Mouse (Mus musculus) cerebellum, adult (tissue): ENCODE data around the gene Ermap.

Source experiments
- ATAC-seq: cut with Nextera tagmentation; 2 replicates; pipeline ENCODE4 v1.9.2; 2017; ENCODE audit warnings: mild to moderate bottlenecking, moderate library complexity, mixed read lengths; ENCODE audit not compliant: insufficient number of reproducible peaks, low FRiP score, low TSS enrichment

Gene Ermap

GRCm38 (mm10) chr4:119140126-119140525 lies 49.7 kb downstream of the Ermap start:
- no peak for ATAC-seq

- no peak for ATAC-seq
Measured at GRCm38 (mm10) chr4:119138776-119139175, 51.0 kb downstream of the Ermap start.

- ATAC-seq, result peak; percentile 84
Measured at GRCm38 (mm10) chr4:119138171-119138570, 51.6 kb downstream of the Ermap start.

- ATAC-seq, result no peak
Measured at GRCm38 (mm10) chr4:119137313-119137712, 52.5 kb downstream of the Ermap start.

- ATAC-seq, result no peak
Measured at GRCm38 (mm10) chr4:119133860-119134259, 56.0 kb downstream of the Ermap start.

- ATAC-seq, result no peak
Measured at GRCm38 (mm10) chr4:119133306-119133705, 56.5 kb downstream of the Ermap start.

- no peak for ATAC-seq
Measured at GRCm38 (mm10) chr4:119131189-119131910, 58.5 kb downstream of the Ermap start.

GRCm38 (mm10) chr4:119129096-119129495 lies 60.7 kb downstream of the Ermap start:
- no peak for ATAC-seq

GRCm38 (mm10) chr4:119128547-119128946 lies 61.3 kb downstream of the Ermap start:
- no peak for ATAC-seq

- ATAC-seq, result no peak
Measured at GRCm38 (mm10) chr4:119127229-119127628, 62.6 kb downstream of the Ermap start.

- no peak for ATAC-seq
Measured at GRCm38 (mm10) chr4:119125577-119126270, 64.1 kb downstream of the Ermap start.
